Mouse (Mus musculus) G1E (cell line): Measurements from ENCODE around the gene Rngtt. TPM values are rescaled to one million over a fixed set of nuclear protein-coding genes. Genes with fewer than 3 reads are reported as not detected.

Experiments
- ATAC-seq: 2 replicates; pipeline ENCODE4 v1.8.0; 2016; ENCODE audit warnings: mild to moderate bottlenecking; ENCODE audit not compliant: insufficient number of reproducible peaks, poor library complexity, low FRiP score, severe bottlenecking; ENCODE audit errors: extremely low read depth
- DNase-seq: peaks from one replicate; pipeline ENCODE4 v3.0.0; 2012; ENCODE audit warnings: low spot score
- H3K27me3 ChIP-seq: 2 replicates; pipeline ENCODE4 v1.6.1; 2012; ENCODE audit warnings: mild to moderate bottlenecking, low read length, inconsistent platforms; ENCODE audit not compliant: insufficient read depth
- H3K36me3 ChIP-seq: replicated peaks from 2 replicates; pipeline ENCODE3; 2012; ENCODE audit warnings: mild to moderate bottlenecking, inconsistent platforms
- H3K4me1 ChIP-seq: 2 replicates; pipeline ENCODE4 v1.6.1; 2012; ENCODE audit warnings: low read depth, low read length, inconsistent platforms, mixed read lengths; ENCODE audit not compliant: insufficient read depth
- H3K4me3 ChIP-seq: 2 replicates; pipeline ENCODE4 v1.5.1; 2012; ENCODE audit warnings: low read depth, mild to moderate bottlenecking, inconsistent platforms, low read length, moderate library complexity, mixed read lengths
- H3K9me3 ChIP-seq: replicated peaks from 2 replicates; pipeline ENCODE4 v1.6.1; 2012; ENCODE audit warnings: inconsistent platforms
- CTCF ChIP-seq: IDR thresholded peaks from 2 replicates; pipeline ENCODE4 v1.5.1; 2012; ENCODE audit warnings: low read depth, low read length, inconsistent platforms, mixed read lengths
- GATA1 ChIP-seq: IDR thresholded peaks from 2 replicates; pipeline ENCODE4 v1.6.1; 2012; ENCODE audit warnings: borderline replicate concordance, low read length, inconsistent platforms, mixed read lengths
- GATA2 ChIP-seq: IDR thresholded peaks from 2 replicates; pipeline ENCODE4 v1.6.1; 2012; ENCODE audit warnings: low read depth, low read length, inconsistent platforms, borderline replicate concordance
- POLR2AphosphoS5 ChIP-seq: IDR thresholded peaks from 2 replicates; pipeline ENCODE4 v1.6.1; 2012; ENCODE audit warnings: low read depth, low read length, inconsistent platforms; ENCODE audit not compliant: insufficient replicate concordance
- TAL1 ChIP-seq: conservative IDR thresholded peaks from 2 replicates; pipeline ENCODE4 v1.6.1; 2012; ENCODE audit warnings: low read depth, low read length, inconsistent platforms, mixed read lengths
- polyA plus RNA-seq: library from polyadenylated mRNA; stranded (reverse); fragments of >175 nt; gene quantifications from 2 replicates; pipeline ENCODE4 v1.2.3, GENCODE M21; 2012
- total RNA-seq, 2 experiments: library from RNA; stranded (forward) in 1 of 2; stranded (reverse) in 1 of 2; fragments of 200-1000 nt in 1 of 2; fragments of >200 nt in 1 of 2; fragmentation: Nextera tagmentation in 1 of 2; gene quantifications; 2 replicates each; pipeline ENCODE4 v1.2.3; 2014 to 2017

Gene Rngtt
- total RNA-seq (2014; fragmentation: Nextera tagmentation) (33.1 and 35.7 TPM in 2 replicates), total RNA-seq (2017) (35.7 and 46.2 TPM in 2 replicates), polyA plus RNA-seq (4.4 and 5.6 TPM in 2 replicates)

GRCm38 (mm10) chr4:33309764-33310757 lies at the start of gene Rngtt:
Gene Rngtt, plus strand, starts transcription at chr4:33310311.
- peak; percentile 93 for ATAC-seq

DNA sequence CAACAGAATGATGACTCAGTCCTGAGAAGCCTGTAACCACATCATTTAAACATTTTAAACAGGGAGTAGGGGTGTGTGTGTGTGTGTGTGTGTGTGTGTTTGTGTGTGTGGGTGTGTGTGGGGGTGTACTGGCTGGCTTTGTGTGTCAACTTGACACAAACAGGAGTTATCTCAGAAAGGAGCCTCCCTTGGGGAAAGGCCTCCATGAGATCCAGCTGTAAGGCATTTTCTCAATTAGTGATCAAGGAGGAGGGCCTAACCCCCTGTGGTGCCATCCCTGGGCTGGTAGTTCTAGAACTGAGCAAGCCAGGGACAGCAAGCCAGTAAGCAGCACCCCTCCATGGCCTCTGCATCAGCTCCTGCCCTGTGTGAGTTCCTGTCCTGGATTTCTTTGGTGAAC lies 49.8 kb upstream of the Rngtt start:
- no peak for ATAC-seq

More at GRCm38 (mm10) chr4:33309764-33310757, at the start of gene Rngtt:
- peaks cover 6% of the 10 kb centered on the region for H3K27me3 ChIP-seq
- DNase-seq, result peak; percentile 82
- H3K9me3 ChIP-seq, result no peaks in the 10 kb centered on the region
- H3K4me1 ChIP-seq, result peaks cover 18% of the 10 kb centered on the region
- TF ChIP-seq GATA2, result no peak
- no peak for TF ChIP-seq TAL1
- no peak for TF ChIP-seq CTCF
- TF ChIP-seq GATA1, result no peak
- no peak for TF ChIP-seq POLR2AphosphoS5
- peak within 1 kb of the TSS; percentile 88 for H3K4me3 ChIP-seq
- H3K36me3 ChIP-seq, result peaks cover 12% of the 10 kb centered on the region

DNA sequence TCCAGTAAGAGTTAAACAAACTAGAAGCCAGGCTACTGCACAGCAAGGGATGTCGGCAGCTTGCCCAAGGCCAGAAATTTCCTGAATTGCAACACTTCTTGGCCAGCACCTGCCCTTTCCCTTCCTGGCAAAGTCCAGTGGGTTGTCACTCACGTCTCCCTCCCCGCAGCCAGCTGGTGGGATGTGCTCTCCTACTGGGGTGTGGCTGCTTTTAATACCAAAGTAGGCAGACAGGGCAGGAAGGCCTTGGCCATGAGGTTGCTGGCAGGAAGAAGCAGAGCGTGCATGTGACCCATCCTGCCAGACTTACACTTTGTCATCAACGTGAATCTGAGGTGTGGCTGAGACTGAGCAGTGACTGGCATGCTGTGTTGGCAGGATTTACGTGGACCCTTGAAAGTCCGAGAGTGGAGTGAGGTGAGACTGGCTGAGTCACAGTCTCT lies 48.8 kb upstream of the Rngtt start:
- Histone ChIP-seq H3K4me1 (peaks cover 10% of the 10 kb centered on the region), H3K4me3 (no peak overlapping the region)
- ATAC-seq, result no peak

More for the DNA sequence above, 49.8 kb upstream of the Rngtt start:
- no peaks in the 10 kb centered on the region for H3K36me3 ChIP-seq
- DNase-seq, result no peak
- H3K9me3 ChIP-seq, result no peaks in the 10 kb centered on the region
- peaks cover 32% of the 10 kb centered on the region for H3K27me3 ChIP-seq
- H3K4me1 ChIP-seq, result peaks cover 10% of the 10 kb centered on the region
- TF ChIP-seq TAL1 (no peak), GATA1 (no peak), POLR2AphosphoS5 (no peak), GATA2 (no peak), CTCF (no peak)
- no peak overlapping the region for H3K4me3 ChIP-seq

DNA sequence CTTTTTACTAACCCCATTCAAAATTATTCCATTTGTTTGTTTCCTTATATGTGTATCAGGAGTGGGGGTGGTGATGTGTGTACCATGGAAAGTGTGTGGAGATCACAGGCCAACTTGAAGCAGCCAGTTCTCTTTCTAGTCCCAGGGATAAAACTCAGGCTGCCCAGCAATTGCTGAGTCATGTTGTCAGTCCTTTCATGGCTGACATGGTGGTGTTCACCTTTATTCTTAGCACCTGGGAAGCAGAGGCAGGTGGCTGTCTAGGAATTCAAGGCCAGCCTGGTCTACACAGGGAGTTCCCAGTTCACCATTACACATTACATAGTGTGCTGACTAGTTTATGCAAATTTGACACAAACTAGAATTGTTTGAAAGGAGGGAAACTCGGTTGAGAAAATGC lies 47.2 kb upstream of the Rngtt start:
- no peak for DNase-seq
- peaks cover 27% of the 10 kb centered on the region for H3K27me3 ChIP-seq
- H3K36me3 ChIP-seq, result no peaks in the 10 kb centered on the region
- no peak for ATAC-seq
- no peak overlapping the region for H3K4me3 ChIP-seq
- H3K9me3 ChIP-seq, result peaks cover 2% of the 10 kb centered on the region; the same call in 1 of the 2 replicates
- H3K4me1 ChIP-seq, result peaks cover 10% of the 10 kb centered on the region
- TF ChIP-seq GATA1, result no peak

More for the DNA sequence above, 48.8 kb upstream of the Rngtt start:
- Histone ChIP-seq H3K36me3 (no peaks in the 10 kb centered on the region), H3K9me3 (no peaks in the 10 kb centered on the region), H3K27me3 (peaks cover 30% of the 10 kb centered on the region)
- no peak for TF ChIP-seq GATA1
- TF ChIP-seq GATA2, result no peak
- no peak for TF ChIP-seq POLR2AphosphoS5
- TF ChIP-seq TAL1, result no peak
- no peak for TF ChIP-seq CTCF
- DNase-seq, result no peak

GRCm38 (mm10) chr4:33264979-33265726 lies 45.0 kb upstream of the Rngtt start:
- H3K4me3 ChIP-seq, result no peak overlapping the region
- ATAC-seq (no peak), DNase-seq (no peak)
- peaks cover 10% of the 10 kb centered on the region for H3K4me1 ChIP-seq
- H3K36me3 ChIP-seq, result no peaks in the 10 kb centered on the region
- H3K27me3 ChIP-seq, result peaks cover 18% of the 10 kb centered on the region
- peaks cover 2% of the 10 kb centered on the region; the same call in 1 of the 2 replicates for H3K9me3 ChIP-seq
- TF ChIP-seq CTCF (no peak), GATA2 (no peak), GATA1 (no peak), POLR2AphosphoS5 (no peak), TAL1 (no peak)

DNA sequence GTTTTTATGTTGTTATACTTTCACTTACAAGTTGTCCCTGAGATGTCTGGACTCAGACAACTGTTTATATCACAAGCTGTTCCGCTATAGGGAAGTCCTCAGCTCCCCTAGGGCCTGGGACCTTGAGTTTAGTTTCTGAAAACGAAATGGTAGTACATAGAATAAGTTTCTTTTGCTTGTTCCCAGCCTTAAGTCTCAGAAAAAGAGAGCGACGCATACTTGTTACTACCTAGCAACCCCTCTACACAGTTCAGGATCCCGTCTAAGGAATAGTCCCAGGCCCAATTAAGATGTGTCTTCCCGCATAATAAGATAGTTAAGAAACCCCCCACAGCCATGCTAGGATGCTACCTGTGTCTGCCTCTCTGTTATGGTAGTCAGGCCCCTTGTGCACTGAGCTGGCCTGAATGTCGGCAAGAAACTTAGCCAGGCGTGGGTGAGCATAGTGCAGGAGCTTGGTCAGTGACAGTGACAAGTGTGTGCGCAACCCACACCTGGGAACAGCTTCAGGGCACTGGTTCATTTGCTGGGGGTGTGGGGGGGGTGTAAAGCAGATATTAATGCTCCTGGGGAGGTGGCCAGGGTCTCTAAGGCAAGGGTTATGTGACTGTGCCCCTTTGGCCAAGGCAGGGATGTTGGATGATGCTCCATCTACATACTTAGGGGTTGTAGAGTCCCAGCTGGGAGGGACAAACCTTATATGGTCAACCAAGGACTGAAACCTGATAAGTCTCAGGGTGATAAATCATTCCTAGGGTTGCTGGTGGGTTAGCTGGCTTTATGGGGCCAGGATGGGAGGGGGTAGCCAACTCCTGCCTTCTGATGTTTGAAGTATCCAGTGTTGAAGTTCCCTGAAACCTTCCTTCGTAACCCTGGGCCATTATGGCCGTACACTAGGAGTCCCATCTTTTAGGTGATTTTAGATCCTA lies 39.5 kb upstream of the Rngtt start:
- Histone ChIP-seq H3K4me3 (no peak overlapping the region), H3K9me3 (peaks cover 2% of the 10 kb centered on the region; the same call in 1 of the 2 replicates), H3K27me3 (peaks cover 9% of the 10 kb centered on the region), H3K4me1 (peaks cover 5% of the 10 kb centered on the region), H3K36me3 (no peaks in the 10 kb centered on the region)
- ATAC-seq, result no peak
- no peak for DNase-seq
- TF ChIP-seq GATA2 (no peak), GATA1 (no peak)
